Mouse (Mus musculus): ENCODE measurements around the gene Zfp943. TPM values are rescaled to one million over a fixed set of nuclear protein-coding genes. Genes with fewer than 3 reads are reported as not detected.

Gene Zfp943
- polyA plus RNA-seq (2014; fragmentation: Illumina TruSeq; extraction: RNeasy Lipid Tissue Mini Kit (QIAGEN cat#74804); ENCODE audit: low read depth, low replicate concordance), result 152 TPM

DNA sequence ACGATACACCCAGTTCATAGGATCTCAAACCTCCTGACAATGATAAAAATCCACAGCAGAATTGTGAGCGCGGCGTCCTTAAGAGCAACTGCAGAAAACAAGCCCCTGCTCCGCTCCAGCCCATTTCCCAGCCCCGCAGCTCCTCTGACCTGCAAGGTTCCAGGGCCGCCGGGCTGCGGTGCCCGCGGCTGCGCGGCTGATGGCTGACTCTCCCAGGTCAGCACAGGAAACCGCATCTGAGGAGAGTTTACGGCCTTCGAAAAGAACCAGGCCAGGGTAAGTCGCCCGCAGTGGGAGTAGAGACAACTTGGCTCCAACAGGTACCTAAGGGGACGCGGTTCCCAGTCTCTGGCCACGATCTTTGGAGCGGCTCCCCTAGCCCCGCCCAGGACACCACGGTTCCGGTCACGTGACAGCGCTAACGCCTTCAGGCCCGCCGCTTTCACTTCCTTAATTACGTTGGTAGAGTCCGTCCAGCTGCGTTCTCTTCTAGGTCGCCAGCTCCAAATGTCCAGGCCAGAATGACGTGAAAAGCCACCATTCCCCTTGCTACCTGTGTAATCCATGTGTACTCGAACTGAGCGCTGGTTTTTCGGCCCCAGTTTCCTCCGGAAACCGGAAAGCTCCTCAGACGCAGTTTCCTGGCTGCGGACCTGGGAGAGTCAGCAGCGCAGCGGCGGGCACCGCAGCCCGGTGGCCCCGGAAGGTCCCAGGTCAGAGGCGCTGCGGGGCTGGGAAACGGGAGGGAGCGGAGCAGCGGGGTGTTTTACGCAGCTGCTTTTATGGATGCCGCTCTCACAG, at the start of gene Zfp943, which contains the start of gene Zfp942:
Gene Zfp943 (plus strand): TSS at position 446 of the 801 bp plus-strand sequence.
Gene Zfp942 (minus strand): TSS at position 358 of the 801 bp plus-strand sequence.

Other genes with a start within 250 kb of the Zfp943 start
- 19.7 TPM for gene Zfp229, start 231.8 kb upstream of the Zfp943 start, polyA plus RNA-seq (2014; fragmentation: Illumina TruSeq; extraction: RNeasy Lipid Tissue Mini Kit (QIAGEN cat#74804); ENCODE audit: low read depth, low replicate concordance)
- gene Zfp820, start 116.8 kb upstream of the Zfp943 start, polyA plus RNA-seq (2014; fragmentation: Illumina TruSeq; extraction: RNeasy Lipid Tissue Mini Kit (QIAGEN cat#74804); ENCODE audit: low read depth, low replicate concordance), result 43.8 TPM
- 106 TPM for gene Zfp995, start 52.6 kb upstream of the Zfp943 start, polyA plus RNA-seq (2014; fragmentation: Illumina TruSeq; extraction: RNeasy Lipid Tissue Mini Kit (QIAGEN cat#74804); ENCODE audit: low read depth, low replicate concordance)
- gene Zfp942, start 88 bp upstream of the Zfp943 start, polyA plus RNA-seq (2014; fragmentation: Illumina TruSeq; extraction: RNeasy Lipid Tissue Mini Kit (QIAGEN cat#74804); ENCODE audit: low read depth, low replicate concordance), result 128 TPM
- gene Zfp947, start 203.6 kb downstream of the Zfp943 start, polyA plus RNA-seq (2014; fragmentation: Illumina TruSeq; extraction: RNeasy Lipid Tissue Mini Kit (QIAGEN cat#74804); ENCODE audit: low read depth, low replicate concordance), result 19.8 TPM

Measured in sigmoid colon, adult 10 weeks (tissue).